Mouse (Mus musculus) neural tube, embryonic 12.5 days (tissue): ENCODE measurements around the gene Nup107. TPM values are rescaled to one million over a fixed set of nuclear protein-coding genes. Genes with fewer than 3 reads are reported as not detected.
"Not testable (repeated sequence)": the region's sequence is repeated elsewhere in the genome, so short reads cannot be mapped to it uniquely, and the experiment has no call there.

Experiments used
- ATAC-seq: fragments of 200-750 bp; cut with Nextera tagmentation; 2 replicates; pipeline ENCODE4 v1.8.0; 2017; ENCODE audit warnings: low read depth, mild to moderate bottlenecking, moderate TSS enrichment, moderate library complexity; ENCODE audit not compliant: low FRiP score
- H3K27ac ChIP-seq: fragments of 300-500 bp; sonication (generic); 2 replicates; pipeline ENCODE4 v1.5.1; 2016
- H3K27me3 ChIP-seq: fragments of 300-500 bp; sonication (generic); replicated peaks from 2 replicates; pipeline ENCODE4 v1.6.1; 2016; ENCODE audit warnings: mild to moderate bottlenecking
- H3K36me3 ChIP-seq: fragments of 300-500 bp; sonication (generic); 2 replicates; pipeline ENCODE4 v1.6.1; 2016; ENCODE audit warnings: mild to moderate bottlenecking
- H3K4me1 ChIP-seq: fragments of 300-500 bp; sonication (generic); 2 replicates; pipeline ENCODE4 v1.6.1; 2016
- H3K4me2 ChIP-seq: fragments of 300-500 bp; sonication (generic); replicated peaks from 2 replicates; pipeline ENCODE4 v1.6.1; 2016; ENCODE audit warnings: mild to moderate bottlenecking
- H3K4me3 ChIP-seq: fragments of 300-500 bp; sonication (generic); 2 replicates; pipeline ENCODE4 v1.5.1; 2016
- H3K9ac ChIP-seq: fragments of 300-500 bp; sonication (generic); 2 replicates; pipeline ENCODE4 v1.6.1; 2016; ENCODE audit warnings: mild to moderate bottlenecking
- H3K9me3 ChIP-seq: fragments of 300-500 bp; sonication (generic); 2 replicates; pipeline ENCODE4 v1.6.1; 2016; ENCODE audit warnings: mild to moderate bottlenecking
- WGBS: fragments of 180-500 bp; shearing (Covaris S2); methylation state at CpG from one replicate; pipeline ENCODE4 v1.1.7; 2016; 5-methylcytosine and 5-hydroxymethylcytosine counted together
- polyA plus RNA-seq: library from polyadenylated mRNA; unstranded; fragments of >200 nt; fragmentation: Nextera tagmentation; extraction: Ambion mirVana; gene quantifications from 2 replicates; pipeline ENCODE4 v1.2.1, GENCODE M21; 2016

Nup107 gene
- polyA plus RNA-seq, 1 experiment from 2014 or later = 67.1 TPM

- H3K9me3 ChIP-seq = no peaks in the 10 kb centered on the region
- H3K4me2 ChIP-seq = no peak overlapping the region
- no peak overlapping the region for H3K4me3 ChIP-seq
- peaks cover 55% of the 10 kb centered on the region for H3K36me3 ChIP-seq
- ATAC-seq = no peak
- no peak overlapping the region for H3K27ac ChIP-seq
- no peaks in the 10 kb centered on the region for H3K27me3 ChIP-seq
- H3K9ac ChIP-seq = no peak overlapping the region
- H3K4me1 ChIP-seq = peaks cover 18% of the 10 kb centered on the region
- WGBS = 96% methylated on average over 10 of the region's 10 CpGs
These were observed 52.3 kb downstream of the Nup107 start for GRCm38 (mm10) chr10:117740171-117740570.

- Histone ChIP-seq H3K27me3 (no peaks in the 10 kb centered on the region), H3K9ac (no peak overlapping the region), H3K36me3 (peaks cover 55% of the 10 kb centered on the region), H3K9me3 (no peaks in the 10 kb centered on the region), H3K4me3 (no peak overlapping the region), H3K27ac (no peak overlapping the region), H3K4me2 (no peak overlapping the region), H3K4me1 (peaks cover 13% of the 10 kb centered on the region)
- no peak for ATAC-seq
- WGBS = 95% methylated on average over 6 of the region's 6 CpGs
These were observed 52.9 kb downstream of the Nup107 start for GRCm38 (mm10) chr10:117739648-117739948.

GRCm38 (mm10) chr10:117738928-117739647 is 53.4 kb downstream of the Nup107 start:
- H3K9me3 ChIP-seq = no peaks in the 10 kb centered on the region
- no peak overlapping the region for H3K9ac ChIP-seq
- no peak overlapping the region for H3K4me2 ChIP-seq
- WGBS = 95% methylated on average over 15 of the region's 15 CpGs
- H3K36me3 ChIP-seq = peaks cover 55% of the 10 kb centered on the region
- no peaks in the 10 kb centered on the region for H3K27me3 ChIP-seq
- H3K27ac ChIP-seq = no peak overlapping the region
- H3K4me3 ChIP-seq = no peak overlapping the region
- peaks cover 8% of the 10 kb centered on the region for H3K4me1 ChIP-seq
- no peak for ATAC-seq

GRCm38 (mm10) chr10:117738140-117738921 is 54.2 kb downstream of the Nup107 start:
- no peak overlapping the region for H3K27ac ChIP-seq
- H3K27me3 ChIP-seq = no peaks in the 10 kb centered on the region
- H3K4me1 ChIP-seq = peaks cover 2% of the 10 kb centered on the region; the same call in 1 of the 2 replicates
- 86% methylated on average over 13 of the region's 13 CpGs for WGBS
- H3K9ac ChIP-seq = no peak overlapping the region
- no peaks in the 10 kb centered on the region for H3K9me3 ChIP-seq
- no peak for ATAC-seq
- no peak overlapping the region for H3K4me2 ChIP-seq
- no peak overlapping the region for H3K4me3 ChIP-seq
- peaks cover 50% of the 10 kb centered on the region for H3K36me3 ChIP-seq

- not testable (repeated sequence) for H3K4me2 ChIP-seq, H3K27me3 ChIP-seq, H3K4me3 ChIP-seq, H3K9me3 ChIP-seq, H3K9ac ChIP-seq, H3K27ac ChIP-seq, H3K4me1 ChIP-seq, ATAC-seq
- peaks cover 54% of the 10 kb centered on the region for H3K36me3 ChIP-seq
- 95% methylated on average over 8 of the region's 8 CpGs for WGBS
These were observed 55.0 kb downstream of the Nup107 start for GRCm38 (mm10) chr10:117737498-117737897.

- no peak overlapping the region for H3K27ac ChIP-seq
- no peaks in the 10 kb centered on the region for H3K4me1 ChIP-seq
- no peak overlapping the region for H3K9ac ChIP-seq
- H3K4me3 ChIP-seq = no peak overlapping the region
- H3K36me3 ChIP-seq = peaks cover 54% of the 10 kb centered on the region
- H3K27me3 ChIP-seq = no peaks in the 10 kb centered on the region
- H3K9me3 ChIP-seq = no peaks in the 10 kb centered on the region
- no peak overlapping the region for H3K4me2 ChIP-seq
- WGBS = 86% methylated on average over 4 of the region's 4 CpGs
- no peak for ATAC-seq
These were observed 55.4 kb downstream of the Nup107 start for GRCm38 (mm10) chr10:117737075-117737474.

GRCm38 (mm10) chr10:117736573-117736972 is 55.9 kb downstream of the Nup107 start:
- Histone ChIP-seq H3K4me2 (no peak overlapping the region), H3K9me3 (no peaks in the 10 kb centered on the region), H3K9ac (no peak overlapping the region), H3K36me3 (peaks cover 51% of the 10 kb centered on the region), H3K4me1 (no peaks in the 10 kb centered on the region), H3K27ac (no peak overlapping the region), H3K27me3 (no peaks in the 10 kb centered on the region), H3K4me3 (no peak overlapping the region)
- ATAC-seq = no peak
- 92% methylated on average over 5 of the region's 5 CpGs for WGBS

GRCm38 (mm10) chr10:117735396-117735795 is 57.1 kb downstream of the Nup107 start:
- not testable (repeated sequence) for H3K4me1 ChIP-seq, H3K4me3 ChIP-seq, H3K9me3 ChIP-seq, H3K4me2 ChIP-seq, H3K27me3 ChIP-seq, H3K9ac ChIP-seq, H3K27ac ChIP-seq, ATAC-seq
- 94% methylated on average over 12 of the region's 12 CpGs for WGBS
- H3K36me3 ChIP-seq = peaks cover 48% of the 10 kb centered on the region

GRCm38 (mm10) chr10:117734104-117734852 is 58.2 kb downstream of the Nup107 start:
- not testable (repeated sequence) for ATAC-seq, H3K27ac ChIP-seq, H3K27me3 ChIP-seq, H3K9me3 ChIP-seq, H3K4me2 ChIP-seq, H3K9ac ChIP-seq, H3K4me3 ChIP-seq, H3K4me1 ChIP-seq
- H3K36me3 ChIP-seq = peaks cover 37% of the 10 kb centered on the region
- 86% methylated on average over 10 of the region's 10 CpGs for WGBS

- 96% methylated on average over 8 of the region's 8 CpGs for whole genome bisulfite sequencing
- peaks cover 30% of the 10 kb centered on the region for H3K36me3 ChIP-seq
- ATAC-seq = not testable (repeated sequence)
These were observed 58.9 kb downstream of the Nup107 start for GRCm38 (mm10) chr10:117733626-117734025.

GRCm38 (mm10) chr10:117732962-117733592 is 59.4 kb downstream of the Nup107 start:
- H3K27me3 ChIP-seq = no peaks in the 10 kb centered on the region
- no peak overlapping the region for H3K4me2 ChIP-seq
- no peaks in the 10 kb centered on the region for H3K9me3 ChIP-seq
- H3K4me3 ChIP-seq = no peak overlapping the region
- peaks cover 25% of the 10 kb centered on the region for H3K36me3 ChIP-seq
- no peak overlapping the region; the same call in 1 of the 2 replicates for H3K27ac ChIP-seq
- no peak overlapping the region for H3K9ac ChIP-seq
- ATAC-seq = no peak
- no peaks in the 10 kb centered on the region for H3K4me1 ChIP-seq
- WGBS = 87% methylated on average over 14 of the region's 14 CpGs

More at GRCm38 (mm10) chr10:117733626-117734025, 58.9 kb downstream of the Nup107 start:
- not testable (repeated sequence) for H3K9ac ChIP-seq, H3K4me2 ChIP-seq, H3K27me3 ChIP-seq, H3K4me3 ChIP-seq, H3K4me1 ChIP-seq, H3K27ac ChIP-seq, H3K9me3 ChIP-seq

GRCm38 (mm10) chr10:117732184-117732583 is 60.3 kb downstream of the Nup107 start:
- Histone ChIP-seq H3K36me3 (peaks cover 17% of the 10 kb centered on the region), H3K4me2 (no peak overlapping the region), H3K27ac (no peak overlapping the region), H3K9me3 (no peaks in the 10 kb centered on the region), H3K27me3 (no peaks in the 10 kb centered on the region), H3K4me3 (no peak overlapping the region), H3K9ac (no peak overlapping the region), H3K4me1 (no peaks in the 10 kb centered on the region)
- no peak for ATAC-seq
- WGBS = 94% methylated on average over 5 of the region's 5 CpGs
